Mouse (Mus musculus): ENCODE results near the gene Lipo1. TPM values are rescaled to one million over a fixed set of nuclear protein-coding genes. Genes with fewer than 3 reads are reported as not detected.
"Not testable (repeated sequence)": the region's sequence is repeated elsewhere in the genome, so short reads cannot be mapped to it uniquely, and the experiment has no call there.

Lipo1 gene
- polyA plus RNA-seq (2017; shearing (Covaris generic)) = not detected

DNA sequence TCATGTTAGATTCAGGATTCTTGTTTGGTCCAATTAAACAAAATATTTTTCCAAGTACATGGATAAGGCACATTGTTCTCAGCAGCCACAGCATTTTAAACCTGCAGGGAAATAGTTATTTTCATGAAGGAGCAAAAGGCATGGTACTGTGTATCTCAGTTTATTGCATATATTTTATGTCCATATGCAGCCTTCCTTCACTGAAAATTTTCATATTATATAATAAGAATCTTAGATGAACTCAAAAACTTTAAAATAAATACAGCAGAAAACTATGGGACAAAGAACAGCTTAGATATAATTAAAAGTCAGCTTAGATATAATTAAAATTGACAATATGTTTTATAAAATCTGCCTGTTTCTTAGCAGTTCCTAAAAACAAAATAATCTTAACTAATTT lies at the start of gene Lipo1:
Gene Lipo1 (minus strand): TSS at position 101 of the 400 bp plus-strand sequence.
- ATAC-seq = not testable (repeated sequence)

DNA sequence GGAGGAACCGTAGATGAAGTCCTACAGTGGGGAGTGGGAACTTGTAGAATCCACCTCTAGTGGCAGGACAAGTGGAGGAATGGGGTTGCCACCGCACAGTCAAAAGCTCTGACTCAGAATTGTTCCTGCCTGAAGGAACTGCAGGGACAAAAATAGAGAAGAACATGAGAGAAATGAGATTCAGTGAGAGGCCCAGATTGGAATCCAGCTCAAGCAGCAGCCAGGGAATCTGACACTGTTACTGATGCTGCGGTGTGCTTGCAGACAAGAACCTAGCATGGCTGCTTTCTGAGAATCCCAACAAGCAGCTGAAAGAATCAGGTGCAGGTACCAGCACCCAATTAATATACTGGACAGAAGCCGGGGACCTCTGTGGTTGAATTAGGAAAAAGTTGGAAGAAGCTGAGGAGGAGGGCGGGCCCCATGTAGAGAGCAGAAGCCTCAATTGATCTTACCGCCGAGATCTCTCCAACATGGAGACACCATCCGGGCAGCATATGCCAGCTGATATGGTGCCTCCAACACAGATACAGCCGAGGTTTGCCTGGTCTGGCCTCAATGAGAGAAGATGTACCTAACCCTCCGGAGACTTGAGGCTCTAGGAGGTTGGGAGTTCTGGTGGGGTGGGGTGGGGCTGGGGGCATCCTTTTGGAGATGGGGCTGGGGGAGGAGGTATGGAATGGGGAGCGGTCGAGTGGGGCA lies 532 bp downstream of the Lipo1 start:
- ATAC-seq = no peak

DNA sequence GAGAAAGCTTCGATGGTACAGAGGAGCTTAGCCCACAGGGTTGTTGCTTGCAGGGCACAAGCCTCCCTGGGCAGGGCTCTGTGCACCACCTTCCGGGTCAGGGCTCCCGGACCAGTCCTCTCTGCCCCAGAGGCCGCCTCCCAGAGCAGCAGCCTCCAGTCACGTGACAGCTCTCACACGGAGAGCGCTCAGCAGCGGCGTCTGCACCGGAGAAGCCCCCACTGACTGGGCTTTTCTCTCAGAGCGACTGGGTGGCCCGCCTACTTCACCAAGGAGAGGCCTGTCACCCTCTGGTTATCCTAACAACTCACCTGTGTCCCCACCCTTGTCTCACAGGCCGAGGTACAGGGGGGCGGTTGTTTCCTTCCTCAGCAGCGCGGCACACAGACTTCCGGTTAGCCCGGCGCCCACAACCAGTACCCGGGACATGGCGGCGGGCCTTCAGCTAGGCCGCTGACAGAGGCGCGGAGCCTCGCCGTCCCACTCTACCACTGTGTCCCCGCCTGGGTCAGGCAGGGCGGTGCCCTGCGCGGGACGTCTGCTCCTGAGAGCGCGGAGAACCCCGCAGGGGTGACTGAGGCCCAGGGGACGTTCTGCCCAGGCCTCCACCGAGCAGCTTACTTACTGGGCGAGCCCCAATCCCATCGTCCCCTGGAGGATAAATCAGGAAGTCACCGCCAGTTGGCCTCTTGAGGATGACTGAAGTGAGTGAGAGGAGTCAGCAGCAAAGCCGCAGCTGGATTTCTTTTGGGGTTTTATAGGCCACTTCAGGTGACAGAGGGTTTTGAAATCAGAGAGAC lies 25.8 kb downstream of the Lipo1 start, which contains the start of gene Lipo3:
Gene Lipo3 (minus strand): TSS at position 665 of the 800 bp plus-strand sequence.
- ATAC-seq = peak; percentile 76

DNA sequence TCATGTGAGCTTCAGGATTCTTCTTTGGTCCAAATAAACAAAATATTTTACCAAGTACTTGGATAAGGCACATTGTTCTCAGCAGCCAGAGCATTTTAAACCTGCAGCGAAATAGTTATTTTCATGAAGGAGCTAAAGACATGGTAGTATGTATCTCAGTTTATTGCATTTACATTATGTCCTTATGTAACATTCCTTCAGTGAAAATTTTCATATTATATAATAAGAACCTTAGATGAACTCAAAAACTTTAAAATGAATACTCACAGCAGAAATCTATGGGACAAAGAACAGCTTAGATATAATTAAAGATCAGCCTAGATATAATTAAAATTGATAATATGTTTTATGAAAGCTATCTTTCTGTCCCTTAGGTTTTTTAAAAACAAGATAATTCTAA lies 36.0 kb downstream of the Lipo1 start, which contains the start of gene Lipo2:
Gene Lipo2 (minus strand): TSS at position 101 of the 400 bp plus-strand sequence.
- not testable (repeated sequence) for ATAC-seq

Other genes with a start within 250 kb of the Lipo1 start
- not detected for gene Gm8978, start 162.2 kb downstream of the Lipo1 start, polyA plus RNA-seq (2017; shearing (Covaris generic))
- gene Lipo2, start 36.1 kb downstream of the Lipo1 start, polyA plus RNA-seq (2017; shearing (Covaris generic)) = not detected
- 1 to 10 TPM; 7.0 to 9.4 TPM for gene Lipo3, start 25.5 kb downstream of the Lipo1 start, polyA plus RNA-seq (2017; shearing (Covaris generic))
- not detected for gene Lipf, start 173.7 kb upstream of the Lipo1 start, polyA plus RNA-seq (2017; shearing (Covaris generic))
- gene Lipk, start 220.8 kb upstream of the Lipo1 start, polyA plus RNA-seq (2017; shearing (Covaris generic)) = not detected

All from CD4-positive, CD25-positive, alpha-beta regulatory T cell, adult 4 months (primary cell).